Mouse (Mus musculus) midbrain, embryonic 14.5 days (tissue): ENCODE results near the gene Pdpn. TPM values are rescaled to one million over a fixed set of nuclear protein-coding genes. Genes with fewer than 3 reads are reported as not detected.

ENCODE experiments used
- ATAC-seq: fragments of 200-750 bp; cut with Nextera tagmentation; 2 replicates; pipeline ENCODE4 v1.8.0; 2017; ENCODE audit warnings: moderate number of reproducible peaks, moderate library complexity; ENCODE audit not compliant: low FRiP score, low TSS enrichment
- DNase-seq: peaks from one replicate; pipeline ENCODE4 v3.0.0-alpha.2; 2015
- H3K27ac ChIP-seq: fragments of 300-500 bp; sonication (generic); replicated peaks from 2 replicates; pipeline ENCODE4 v1.5.1; 2014; ENCODE audit warnings: mild to moderate bottlenecking, low read depth, low read length, moderate library complexity
- H3K27me3 ChIP-seq: fragments of 300-500 bp; sonication (generic); 2 replicates; pipeline ENCODE4 v1.6.1; 2014; ENCODE audit warnings: low read length, control low read depth, mixed read lengths; ENCODE audit not compliant: control insufficient read depth, insufficient read depth
- H3K36me3 ChIP-seq: fragments of 300-500 bp; sonication (generic); 2 replicates; pipeline ENCODE4 v1.6.1; 2014; ENCODE audit warnings: low read length, control low read depth; ENCODE audit not compliant: control insufficient read depth, insufficient read depth
- H3K4me1 ChIP-seq: fragments of 300-500 bp; sonication (generic); 2 replicates; pipeline ENCODE4 v1.6.1; 2014; ENCODE audit warnings: mild to moderate bottlenecking, antibody characterized with exemption, low read length, control low read depth; ENCODE audit not compliant: control insufficient read depth, insufficient read depth
- H3K4me2 ChIP-seq: fragments of 300-500 bp; sonication (generic); 2 replicates; pipeline ENCODE4 v1.6.1; 2014; ENCODE audit warnings: mild to moderate bottlenecking, low read length, moderate library complexity
- H3K4me3 ChIP-seq: fragments of 300-500 bp; sonication (generic); replicated peaks from 2 replicates; pipeline ENCODE4 v1.5.1; 2014; ENCODE audit warnings: low read depth, low read length
- H3K9ac ChIP-seq: fragments of 300-500 bp; sonication (generic); replicated peaks from 2 replicates; pipeline ENCODE4 v1.6.1; 2014; ENCODE audit warnings: mild to moderate bottlenecking, low read length, moderate library complexity
- H3K9me3 ChIP-seq: fragments of 300-500 bp; sonication (generic); 2 replicates; pipeline ENCODE4 v1.6.1; 2016; ENCODE audit warnings: low read length, control low read depth, mixed read lengths; ENCODE audit not compliant: control insufficient read depth
- WGBS: fragments of 180-500 bp; shearing (Covaris S2); extraction: QIAGEN DNeasy Blood & Tissue Kit; methylation state at CpG from one replicate; pipeline ENCODE4 v1.1.7; 2014; 5-methylcytosine and 5-hydroxymethylcytosine counted together
- polyA plus RNA-seq: library from polyadenylated mRNA; unstranded; fragments of >200 nt; fragmentation: Nextera tagmentation; extraction: Ambion mirVana; gene quantifications from 2 replicates; pipeline ENCODE4 v1.2.1, GENCODE M21; 2014

Pdpn gene
- polyA plus RNA-seq, 1 experiment from 2014 or later = 61.2 TPM

DNA sequence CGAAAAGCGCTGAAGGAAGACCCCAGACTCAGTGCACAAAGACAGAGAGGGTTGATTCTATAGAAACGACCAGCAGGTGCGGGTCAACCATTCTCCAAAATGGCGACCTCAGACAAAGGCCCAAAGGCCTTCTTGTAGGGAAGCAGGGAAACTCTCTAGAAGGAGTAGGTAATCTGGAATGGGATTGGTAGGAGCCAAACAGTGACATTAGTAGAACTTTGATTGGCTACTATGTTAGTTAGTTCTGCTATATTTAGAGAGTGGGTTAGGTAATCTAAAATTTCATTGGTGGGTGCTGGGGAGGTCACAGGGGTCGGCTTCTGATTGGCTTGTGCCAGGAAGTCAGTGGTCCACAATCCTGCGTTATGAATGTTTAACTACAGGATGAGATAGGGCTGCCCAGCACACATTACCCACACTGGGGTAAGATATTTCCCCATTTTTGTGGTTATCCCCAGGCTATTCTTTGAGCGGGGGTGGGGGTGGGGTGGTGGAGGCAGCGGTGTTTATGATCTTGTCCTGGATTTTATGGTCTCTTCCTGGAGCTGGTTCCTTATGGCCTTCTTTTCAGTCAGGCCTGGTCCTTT lies 59.7 kb downstream of the Pdpn start:
- 92% methylated on average over 9 of the region's 9 CpGs for WGBS
- Histone ChIP-seq H3K4me1 (no peaks in the 10 kb centered on the region), H3K4me2 (no peak overlapping the region), H3K27ac (no peak overlapping the region), H3K27me3 (no peaks in the 10 kb centered on the region), H3K36me3 (no peaks in the 10 kb centered on the region), H3K4me3 (no peak overlapping the region), H3K9ac (no peak overlapping the region), H3K9me3 (no peaks in the 10 kb centered on the region)
- ATAC-seq = no peak
- no peak for DNase-seq

DNA sequence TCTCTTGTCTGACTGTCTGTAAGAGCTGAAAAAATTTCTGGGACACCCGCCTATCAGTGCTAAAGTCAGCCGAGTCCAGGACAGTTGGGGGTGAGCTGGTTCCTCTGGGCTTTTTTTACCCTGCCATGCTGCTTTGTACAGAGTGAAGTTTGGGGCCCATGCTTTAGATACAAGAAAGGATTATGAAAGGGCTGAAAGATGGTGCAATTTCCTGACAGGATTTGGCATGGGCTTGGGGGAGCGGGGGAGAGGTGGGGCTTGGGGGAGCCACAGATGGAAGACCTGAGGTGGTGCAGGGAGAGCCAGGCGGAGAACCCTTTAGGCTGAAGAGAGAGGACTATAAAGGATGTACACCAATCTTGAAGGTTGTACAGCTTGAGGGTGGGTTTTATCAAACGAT lies 60.2 kb downstream of the Pdpn start:
- Histone ChIP-seq H3K9me3 (no peaks in the 10 kb centered on the region), H3K4me3 (no peak overlapping the region), H3K36me3 (no peaks in the 10 kb centered on the region), H3K27me3 (no peaks in the 10 kb centered on the region), H3K27ac (no peak overlapping the region), H3K9ac (no peak overlapping the region), H3K4me1 (no peaks in the 10 kb centered on the region), H3K4me2 (no peak overlapping the region)
- DNase-seq (no peak), ATAC-seq (no peak)
- 97% methylated on average over 5 of the region's 5 CpGs for WGBS

GRCm38 (mm10) chr4:143238241-143239031 lies 60.9 kb downstream of the Pdpn start:
- H3K36me3 ChIP-seq = no peaks in the 10 kb centered on the region
- H3K27ac ChIP-seq = no peak overlapping the region
- H3K9ac ChIP-seq = no peak overlapping the region
- DNase-seq (peak; percentile 77), ATAC-seq (no peak)
- H3K9me3 ChIP-seq = no peaks in the 10 kb centered on the region
- no peak overlapping the region for H3K4me2 ChIP-seq
- no peak overlapping the region for H3K4me3 ChIP-seq
- WGBS = 29% methylated on average over 23 of the region's 23 CpGs
- H3K27me3 ChIP-seq = no peaks in the 10 kb centered on the region
- no peaks in the 10 kb centered on the region for H3K4me1 ChIP-seq

DNA sequence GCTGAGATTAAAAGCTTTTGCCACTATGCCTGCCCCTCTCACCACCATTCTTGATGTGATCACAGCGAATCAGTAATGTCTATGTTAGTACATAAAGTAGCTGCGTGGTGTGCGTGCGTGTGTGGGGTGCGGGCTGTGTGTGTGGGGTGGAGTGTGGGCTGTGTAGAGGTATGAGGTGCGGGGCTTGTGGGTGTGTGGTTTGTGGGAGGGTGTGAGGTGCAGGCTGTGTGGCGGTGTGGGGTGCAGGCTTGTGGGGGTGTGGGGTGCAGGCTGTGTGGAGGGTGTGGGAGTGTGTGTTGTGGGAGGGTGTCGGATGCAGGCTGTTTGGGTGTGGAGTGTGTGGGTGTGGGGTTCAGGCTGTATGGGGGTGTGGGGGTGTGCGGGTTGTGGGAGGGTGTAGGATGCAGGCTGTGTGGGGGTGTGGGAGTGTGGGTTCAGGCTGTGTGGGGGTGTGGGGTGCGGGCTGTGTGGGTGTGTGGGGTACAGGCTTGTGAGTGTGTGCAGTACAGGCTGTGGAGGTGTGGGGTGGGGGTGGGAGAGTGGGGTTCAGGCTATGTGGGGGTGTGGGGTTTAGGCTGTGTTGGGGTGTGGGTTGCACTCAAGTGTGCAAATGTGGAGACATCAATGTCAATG lies 67.5 kb downstream of the Pdpn start:
- no peak overlapping the region for H3K4me3 ChIP-seq
- H3K36me3 ChIP-seq = no peaks in the 10 kb centered on the region
- no peak overlapping the region for H3K27ac ChIP-seq
- ATAC-seq (no peak), DNase-seq (no peak)
- no peaks in the 10 kb centered on the region for H3K27me3 ChIP-seq
- no peak overlapping the region for H3K4me2 ChIP-seq
- no peaks in the 10 kb centered on the region for H3K4me1 ChIP-seq
- WGBS = 97% methylated on average over 10 of the region's 10 CpGs
- H3K9me3 ChIP-seq = no peaks in the 10 kb centered on the region
- H3K9ac ChIP-seq = no peak overlapping the region

GRCm38 (mm10) chr4:143231110-143231509 lies 68.3 kb downstream of the Pdpn start:
- Histone ChIP-seq H3K4me1 (no peaks in the 10 kb centered on the region), H3K4me2 (no peak overlapping the region), H3K27ac (no peak overlapping the region), H3K27me3 (no peaks in the 10 kb centered on the region), H3K9me3 (no peaks in the 10 kb centered on the region), H3K4me3 (no peak overlapping the region), H3K9ac (no peak overlapping the region), H3K36me3 (no peaks in the 10 kb centered on the region)
- WGBS = 79% methylated on average over 3 of the region's 3 CpGs
- no peak for ATAC-seq
- DNase-seq = no peak

DNA sequence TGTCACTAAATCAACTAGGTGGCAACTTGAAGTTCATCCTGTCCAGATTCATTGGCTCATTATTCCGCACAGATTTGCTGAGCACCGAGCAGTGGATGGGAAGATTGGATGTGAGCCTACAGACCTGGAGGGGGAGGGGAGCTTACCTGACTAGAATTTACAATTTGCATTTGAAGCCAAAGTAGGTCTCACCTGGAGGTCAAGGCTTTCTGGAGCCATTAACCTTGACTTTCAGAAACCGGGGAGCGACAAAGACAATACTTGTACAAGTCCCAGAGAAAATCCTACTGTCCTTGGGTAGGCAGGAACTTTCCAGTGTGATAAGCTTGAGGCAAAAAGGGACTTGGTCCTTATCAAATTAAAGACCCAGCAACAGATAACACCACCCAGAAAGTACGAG lies 71.4 kb downstream of the Pdpn start:
- H3K27me3 ChIP-seq = no peaks in the 10 kb centered on the region
- no peak overlapping the region for H3K27ac ChIP-seq
- H3K4me3 ChIP-seq = no peak overlapping the region
- H3K9ac ChIP-seq = no peak overlapping the region
- no peaks in the 10 kb centered on the region for H3K4me1 ChIP-seq
- H3K9me3 ChIP-seq = no peaks in the 10 kb centered on the region
- no peak overlapping the region for H3K4me2 ChIP-seq
- ATAC-seq (no peak), DNase-seq (no peak)
- H3K36me3 ChIP-seq = no peaks in the 10 kb centered on the region
- WGBS = 73% methylated on average over 5 of the region's 5 CpGs

GRCm38 (mm10) chr4:143225886-143226285 lies 73.5 kb downstream of the Pdpn start:
- no peak overlapping the region for H3K9ac ChIP-seq
- ATAC-seq (no peak), DNase-seq (peak; percentile 29)
- H3K27ac ChIP-seq = no peak overlapping the region
- H3K4me1 ChIP-seq = no peaks in the 10 kb centered on the region
- H3K4me2 ChIP-seq = no peak overlapping the region
- H3K36me3 ChIP-seq = no peaks in the 10 kb centered on the region
- H3K4me3 ChIP-seq = no peak overlapping the region
- H3K9me3 ChIP-seq = no peaks in the 10 kb centered on the region
- no peaks in the 10 kb centered on the region for H3K27me3 ChIP-seq
- WGBS = 42% methylated on average over 9 of the region's 9 CpGs

DNA sequence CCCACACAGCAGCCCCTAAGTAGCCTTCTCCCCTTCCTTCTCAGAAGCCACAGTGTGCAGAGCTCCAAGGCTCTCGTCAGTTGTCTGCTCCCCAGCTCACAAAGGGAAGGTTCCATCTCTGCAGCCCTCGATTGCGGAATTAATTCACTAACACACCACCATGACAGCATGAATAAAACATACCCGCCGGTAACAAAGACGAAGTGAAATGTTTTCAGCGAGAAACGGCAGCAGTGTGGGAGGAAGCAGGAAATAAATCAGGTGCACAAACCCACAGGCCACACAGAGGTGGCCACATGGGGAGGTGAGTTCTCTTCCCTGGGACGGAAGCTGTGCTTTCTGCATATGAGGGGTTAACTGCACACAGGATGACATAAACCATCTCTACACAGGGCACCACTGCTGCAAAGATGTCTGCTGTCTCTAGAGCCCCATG lies 80.0 kb downstream of the Pdpn start:
- Histone ChIP-seq H3K9me3 (no peaks in the 10 kb centered on the region), H3K4me1 (no peaks in the 10 kb centered on the region), H3K36me3 (no peaks in the 10 kb centered on the region), H3K27me3 (no peaks in the 10 kb centered on the region; the same call in 1 of the 2 replicates), H3K4me2 (peak overlapping the region; percentile 48), H3K27ac (peak overlapping the region; percentile 85), H3K9ac (peak overlapping the region; percentile 30), H3K4me3 (peak overlapping the region; percentile 21)
- DNase-seq = peak; percentile 73
- 5% methylated on average over 9 of the region's 9 CpGs for WGBS
- peak; percentile 84 for ATAC-seq
